18 mouse cellular contexts compared by ENCODE assay signal in genomic region chr1:74782045-74782444, GRCm38 (mm10). TPM values are rescaled to one million over a fixed set of nuclear protein-coding genes. Genes with fewer than 3 reads are reported as not detected.
A peak's percentile ranks its signal among the peaks of the same experiment; 100 is the strongest.
DNase-seq lines count a peak whose midpoint lies in the region; ATAC-seq lines count a peak whose summit lies in the region.
"Had no signal": no experiment of that assay in that cellular context is flagged by ENCODE, and none has a peak within 500 bp of the region (broad histone marks: within the 10 kb centered on the region; RNA-seq: fewer than 3 reads in every experiment).

No protein-coding gene starts in this region.

- peak overlapping the region; percentile 4; the same call in 1 of the 2 replicates for H3K4me3 ChIP-seq in heart, embryonic 13.5 days
- no peak overlapping the region for H3K4me3 ChIP-seq in heart, embryonic 10.5 days
- H3K4me3 ChIP-seq in midbrain, embryonic 11.5 days (ENCODE audit: low read depth, low read length), result no peak overlapping the region
- no peak overlapping the region for H3K4me3 ChIP-seq in midbrain, embryonic 13.5 days (replicated peaks)
- H3K4me3 ChIP-seq: erythroblast, embryonic 14.5 days; limb, embryonic 12.5 days; midbrain, embryonic 12.5 days had no signal

- ATAC-seq in heart, embryonic 13.5 days (ENCODE audit: extremely low read depth, insufficient number of reproducible peaks, low FRiP score, low TSS enrichment), result no peak
- ATAC-seq in midbrain, embryonic 11.5 days (ENCODE audit: low FRiP score), result no peak
- ATAC-seq in midbrain, embryonic 13.5 days, result no peak
- ATAC-seq in hematopoietic stem cell, adult 5-6 weeks (replicated peaks in 1 of 2; ENCODE audit: insufficient read depth in 1 of 2, low FRiP score in 2 of 2, low TSS enrichment in 1 of 2, low read depth in 1 of 2, poor library complexity in 2 of 2, severe bottlenecking in 2 of 2), result peak; percentile 60 to 61
- ATAC-seq in frontal cortex, adult (ENCODE audit: low TSS enrichment), result no peak
- ATAC-seq: forebrain, embryonic 16.5 days; inflammation-experienced regulatory T-cells, adult 6 months had no signal

- no peak for DNase-seq in heart, embryonic 10.5 days (ENCODE audit: low spot score)
- peak; percentile 89 for DNase-seq in midbrain, embryonic 11.5 days (ENCODE audit: low spot score, missing footprints)
- peak; percentile 73 for DNase-seq in testis, postnatal 10 days (ENCODE audit: low spot score)
- no peak for DNase-seq in embryo, embryonic 10 days (ENCODE audit: low spot score)
- DNase-seq: cerebellum, adult 18-20 months; embryo, embryonic 11 days; heart, postnatal 4 days had no signal

- H3K4me2 ChIP-seq in heart, embryonic 13.5 days, result no peak overlapping the region
- H3K4me2 ChIP-seq in midbrain, embryonic 11.5 days, result no peak overlapping the region
- H3K4me2 ChIP-seq in midbrain, embryonic 13.5 days (replicated peaks), result no peak overlapping the region
- H3K4me2 ChIP-seq: heart, embryonic 11.5 days; limb, embryonic 12.5 days; midbrain, embryonic 12.5 days had no signal

- no peak overlapping the region for H3K27ac ChIP-seq in heart, embryonic 13.5 days (replicated peaks)
- no peak overlapping the region for H3K27ac ChIP-seq in heart, embryonic 10.5 days
- no peak overlapping the region for H3K27ac ChIP-seq in midbrain, embryonic 11.5 days (ENCODE audit: low read depth, low read length)
- H3K27ac ChIP-seq in midbrain, embryonic 13.5 days, result no peak overlapping the region
- H3K27ac ChIP-seq: limb, embryonic 12.5 days; liver, embryonic 14.5 days; midbrain, embryonic 12.5 days had no signal

- peaks cover 20% of the 10 kb centered on the region for H3K4me1 ChIP-seq in heart, embryonic 13.5 days
- H3K4me1 ChIP-seq in heart, embryonic 10.5 days, result peaks cover 30% of the 10 kb centered on the region
- H3K4me1 ChIP-seq in midbrain, embryonic 11.5 days (ENCODE audit: control insufficient read depth, insufficient read depth, low read length), result peaks cover 9% of the 10 kb centered on the region
- peaks cover 23% of the 10 kb centered on the region for H3K4me1 ChIP-seq in midbrain, embryonic 13.5 days (replicated peaks)

- no peak overlapping the region for H3K9ac ChIP-seq in heart, embryonic 13.5 days
- H3K9ac ChIP-seq in midbrain, embryonic 11.5 days (ENCODE audit: low read length), result no peak overlapping the region
- no peak overlapping the region for H3K9ac ChIP-seq in midbrain, embryonic 13.5 days (replicated peaks)
- H3K9ac ChIP-seq: limb, embryonic 12.5 days; liver, embryonic 14.5 days; midbrain, embryonic 12.5 days had no signal

- H3K27me3 ChIP-seq in heart, embryonic 13.5 days (replicated peaks), result peaks cover 95% of the 10 kb centered on the region
- peaks cover 96% of the 10 kb centered on the region for H3K27me3 ChIP-seq in heart, embryonic 10.5 days (ENCODE audit: insufficient read depth, poor library complexity, severe bottlenecking)
- H3K27me3 ChIP-seq in midbrain, embryonic 11.5 days (ENCODE audit: control insufficient read depth, insufficient read depth, low read length), result peaks cover 75% of the 10 kb centered on the region
- peaks cover 93% of the 10 kb centered on the region for H3K27me3 ChIP-seq in midbrain, embryonic 13.5 days

- H3K36me3 ChIP-seq in heart, embryonic 13.5 days, result no peaks in the 10 kb centered on the region
- no peaks in the 10 kb centered on the region for H3K36me3 ChIP-seq in heart, embryonic 10.5 days
- no peaks in the 10 kb centered on the region for H3K36me3 ChIP-seq in midbrain, embryonic 11.5 days (ENCODE audit: control insufficient read depth, insufficient read depth, low read length)
- no peaks in the 10 kb centered on the region for H3K36me3 ChIP-seq in midbrain, embryonic 13.5 days
- H3K36me3 ChIP-seq: limb, embryonic 12.5 days; midbrain, embryonic 12.5 days had no signal

- WGBS in heart, embryonic 13.5 days, result 19% methylated on average over 14 of the region's 14 CpGs
- 20% methylated on average over 14 of the region's 14 CpGs for WGBS in heart, embryonic 10.5 days
- 13% methylated on average over 14 of the region's 14 CpGs for WGBS in midbrain, embryonic 11.5 days
- 9% methylated on average over 14 of the region's 14 CpGs for WGBS in midbrain, embryonic 13.5 days

- 0 out of 2 replicates have a peak, but pooled peaks cover 5% of the 10 kb centered on the region for H3K9me3 ChIP-seq in heart, embryonic 13.5 days
- H3K9me3 ChIP-seq in heart, embryonic 10.5 days, result no peaks in the 10 kb centered on the region
- H3K9me3 ChIP-seq in midbrain, embryonic 11.5 days (ENCODE audit: control insufficient read depth, low read length), result no peaks in the 10 kb centered on the region
- no peaks in the 10 kb centered on the region for H3K9me3 ChIP-seq in midbrain, embryonic 13.5 days
- H3K9me3 ChIP-seq: limb, embryonic 12.5 days; midbrain, embryonic 12.5 days had no signal

RNA-seq across cellular contexts. Expression of gene Wnt10a, which starts 9.3 kb away (rescaled TPM):
- not detected in 2 replicates for polyA plus RNA-seq in heart, embryonic 13.5 days (2015; fragmentation: Nextera tagmentation; extraction: Ambion mirVana)
- polyA plus RNA-seq in heart, embryonic 10.5 days (2016; fragmentation: Nextera tagmentation; extraction: Ambion mirVana), result 0.07 and 0.29 TPM in 2 replicates
- polyA plus RNA-seq in midbrain, embryonic 11.5 days (2014; fragmentation: Nextera tagmentation; extraction: Ambion mirVana), result 1.4 and 2.3 TPM in 2 replicates
- 0.35 and 0.45 TPM in 2 replicates for polyA plus RNA-seq in midbrain, embryonic 13.5 days (2015; fragmentation: Nextera tagmentation; extraction: Ambion mirVana)
- total RNA-seq in hematopoietic stem cell, adult 5-6 weeks (2017), result not detected in 2 replicates
- total RNA-seq: heart, postnatal 4 days had no signal
- polyA plus RNA-seq: heart, embryonic 11.5 days; liver, embryonic 14.5 days had no signal

RNA-seq across cellular contexts. Expression of gene Wnt6, which starts 10.4 kb away (rescaled TPM):
- 0.31 and 0.36 TPM in 2 replicates for polyA plus RNA-seq in heart, embryonic 13.5 days (2015; fragmentation: Nextera tagmentation; extraction: Ambion mirVana)
- 4.0 and 11.9 TPM in 2 replicates for polyA plus RNA-seq in heart, embryonic 10.5 days (2016; fragmentation: Nextera tagmentation; extraction: Ambion mirVana)
- 3.3 and 3.4 TPM in 2 replicates for polyA plus RNA-seq in midbrain, embryonic 11.5 days (2014; fragmentation: Nextera tagmentation; extraction: Ambion mirVana)
- polyA plus RNA-seq in midbrain, embryonic 13.5 days (2015; fragmentation: Nextera tagmentation; extraction: Ambion mirVana), result 2.4 and 2.5 TPM in 2 replicates
- total RNA-seq in hematopoietic stem cell, adult 5-6 weeks (2017), result not detected in 2 replicates
- polyA plus RNA-seq: erythroblast, embryonic 14.5 days; inflammation-experienced regulatory T-cells, adult 6 months had no signal

RNA-seq across cellular contexts. Expression of gene Prkag3, which starts 33.0 kb away (rescaled TPM):
- polyA plus RNA-seq in heart, embryonic 13.5 days (2015; fragmentation: Nextera tagmentation; extraction: Ambion mirVana), result 4.2 and 7.2 TPM in 2 replicates
- polyA plus RNA-seq in heart, embryonic 10.5 days (2016; fragmentation: Nextera tagmentation; extraction: Ambion mirVana), result 2.3 and 6.8 TPM in 2 replicates
- polyA plus RNA-seq in midbrain, embryonic 11.5 days (2014; fragmentation: Nextera tagmentation; extraction: Ambion mirVana), result not detected in 2 replicates
- 0.08 TPM in 1 of 2 replicates, not detected in the other for polyA plus RNA-seq in midbrain, embryonic 13.5 days (2015; fragmentation: Nextera tagmentation; extraction: Ambion mirVana)
- not detected in 2 replicates for total RNA-seq in hematopoietic stem cell, adult 5-6 weeks (2017)
- polyA plus RNA-seq: erythroblast, embryonic 14.5 days; forebrain, embryonic 16.5 days; inflammation-experienced regulatory T-cells, adult 6 months; liver, embryonic 14.5 days; midbrain, embryonic 12.5 days had no signal

Comparison
In these comparisons a context has a peak if more than half of its experiments do, and no peak if none do; other contexts are left out.
1. ATAC-seq: peak in hematopoietic stem cell, adult 5-6 weeks (2 of 2); none in heart, embryonic 13.5 days (single experiment), midbrain, embryonic 11.5 days (single experiment), midbrain, embryonic 13.5 days (single experiment) and frontal cortex, adult (single experiment).
2. DNase-seq: peak in midbrain, embryonic 11.5 days (single experiment) and testis, postnatal 10 days (single experiment); none in heart, embryonic 10.5 days (single experiment) and embryo, embryonic 10 days (single experiment).